Mouse (Mus musculus): ENCODE results near the gene Trabd2b.

Gene Trabd2b

GRCm38 (mm10) chr4:114487701-114488100, 81.2 kb downstream of the Trabd2b start:
- no peak for DNase-seq (ENCODE audit: extremely low spot score, low read depth, low spot score)

- DNase-seq (ENCODE audit: extremely low spot score, low read depth, low spot score): no peak
Measured at GRCm38 (mm10) chr4:114492157-114492556, 85.6 kb downstream of the Trabd2b start.

- no peak for DNase-seq (ENCODE audit: extremely low spot score, low read depth, low spot score)
Measured at GRCm38 (mm10) chr4:114494035-114494434, 87.5 kb downstream of the Trabd2b start.

GRCm38 (mm10) chr4:114495688-114496426, 89.3 kb downstream of the Trabd2b start:
- DNase-seq (ENCODE audit: extremely low spot score, low read depth, low spot score): no peak

- no peak for DNase-seq (ENCODE audit: extremely low spot score, low read depth, low spot score)
Measured at GRCm38 (mm10) chr4:114499650-114500049, 93.1 kb downstream of the Trabd2b start.

- DNase-seq (ENCODE audit: extremely low spot score, low read depth, low spot score): no peak
Measured at GRCm38 (mm10) chr4:114500317-114500716, 93.8 kb downstream of the Trabd2b start.

- no peak for DNase-seq (ENCODE audit: extremely low spot score, low read depth, low spot score)
Measured at GRCm38 (mm10) chr4:114501048-114501447, 94.5 kb downstream of the Trabd2b start.

- DNase-seq (ENCODE audit: extremely low spot score, low read depth, low spot score): no peak
Measured at GRCm38 (mm10) chr4:114501611-114502010, 95.1 kb downstream of the Trabd2b start.

GRCm38 (mm10) chr4:114504227-114505041, 97.9 kb downstream of the Trabd2b start:
- DNase-seq (ENCODE audit: extremely low spot score, low read depth, low spot score): no peak

- no peak for DNase-seq (ENCODE audit: extremely low spot score, low read depth, low spot score)
Measured at GRCm38 (mm10) chr4:114509601-114510000, 103.1 kb downstream of the Trabd2b start.

- DNase-seq (ENCODE audit: extremely low spot score, low read depth, low spot score): no peak
Measured at GRCm38 (mm10) chr4:114511649-114512048, 105.1 kb downstream of the Trabd2b start.

- DNase-seq (ENCODE audit: extremely low spot score, low read depth, low spot score): no peak
Measured at GRCm38 (mm10) chr4:114513149-114513548, 106.6 kb downstream of the Trabd2b start.

GRCm38 (mm10) chr4:114515330-114515771, 108.8 kb downstream of the Trabd2b start:
- DNase-seq (ENCODE audit: extremely low spot score, low read depth, low spot score): no peak

- DNase-seq (ENCODE audit: extremely low spot score, low read depth, low spot score): no peak
Measured at GRCm38 (mm10) chr4:114516651-114517050, 110.1 kb downstream of the Trabd2b start.

- no peak for DNase-seq (ENCODE audit: extremely low spot score, low read depth, low spot score)
Measured at GRCm38 (mm10) chr4:114518061-114518460, 111.5 kb downstream of the Trabd2b start.

GRCm38 (mm10) chr4:114518571-114518970, 112.0 kb downstream of the Trabd2b start:
- no peak for DNase-seq (ENCODE audit: extremely low spot score, low read depth, low spot score)

- DNase-seq (ENCODE audit: extremely low spot score, low read depth, low spot score): no peak
Measured at GRCm38 (mm10) chr4:114519321-114519720, 112.8 kb downstream of the Trabd2b start.

- no peak for DNase-seq (ENCODE audit: extremely low spot score, low read depth, low spot score)
Measured at GRCm38 (mm10) chr4:114519966-114520365, 113.4 kb downstream of the Trabd2b start.

- no peak for DNase-seq (ENCODE audit: extremely low spot score, low read depth, low spot score)
Measured at GRCm38 (mm10) chr4:114523335-114524188, 117.0 kb downstream of the Trabd2b start.

- no peak for DNase-seq (ENCODE audit: extremely low spot score, low read depth, low spot score)
Measured at GRCm38 (mm10) chr4:114531591-114531990, 125.1 kb downstream of the Trabd2b start.
